Mouse (Mus musculus) gastrocnemius, postnatal 36 days (tissue): ENCODE data around the gene Ppp1r16b. TPM values are rescaled to one million over a fixed set of nuclear protein-coding genes. Genes with fewer than 3 reads are reported as not detected.

Source experiments
- DNase-seq, 2 experiments: peaks; one replicate each; pipeline ENCODE4 v3.0.0; 2022
- intact Hi-C: fragments of 180-260 bp; cut with DNase I; formaldehyde crosslinking; loops from one replicate; pipeline ENCODE4 v1.15.1; 2025
- total RNA-seq, 2 experiments: library from RNA; stranded (reverse); gene quantifications; 2 replicates each; pipeline ENCODE4 v1.2.3; 2021

Ppp1r16b gene
- total RNA-seq, 2 experiments from 2014 or later = 3.5 to 3.6 TPM

GRCm38 (mm10) chr2:158742431-158742830, 77.2 kb downstream of the Ppp1r16b start:
- DNase-seq = no peak
- intact Hi-C loops = loop anchor here (5.0 kb wide), 1 partner anchor 75 kb away; the partner anchor contains the start of gene Ppp1r16b

- intact Hi-C loops = loop anchor here (5.0 kb wide), 1 partner anchor 76 kb away; the partner anchor contains the start of gene Ppp1r16b
- DNase-seq = no peak
Measured at GRCm38 (mm10) chr2:158743518-158744141, 78.4 kb downstream of the Ppp1r16b start.

- intact Hi-C loops = no loop called here
Measured at GRCm38 (mm10) chr2:158745049-158745482, 79.9 kb downstream of the Ppp1r16b start.

GRCm38 (mm10) chr2:158746164-158746563, 81.0 kb downstream of the Ppp1r16b start:
- intact Hi-C loops = no loop called here
- DNase-seq = no peak

More at GRCm38 (mm10) chr2:158745049-158745482, 79.9 kb downstream of the Ppp1r16b start:
- DNase-seq = no peak

GRCm38 (mm10) chr2:158749366-158749765, 84.2 kb downstream of the Ppp1r16b start:
- intact Hi-C loops = no loop called here
- DNase-seq = no peak

GRCm38 (mm10) chr2:158760231-158760630, 95.0 kb downstream of the Ppp1r16b start:
- intact Hi-C loops = no loop called here
- DNase-seq = no peak

- DNase-seq = no peak
- intact Hi-C loops = no loop called here
Measured at GRCm38 (mm10) chr2:158762339-158762738, 97.1 kb downstream of the Ppp1r16b start.

GRCm38 (mm10) chr2:158767742-158768339, 102.6 kb downstream of the Ppp1r16b start, which contains the start of gene Fam83d:
Gene Fam83d, plus strand, starts transcription at chr2:158768093.
- intact Hi-C loops = loop anchor here (2.0 kb wide), 2 partner anchors 85 to 97 kb away; no protein-coding TSS in a partner anchor
- peak; percentile 91 to 95 for DNase-seq

GRCm38 (mm10) chr2:158768350-158768749, 103.2 kb downstream of the Ppp1r16b start:
- intact Hi-C loops = no loop called here
- DNase-seq = no peak

GRCm38 (mm10) chr2:158768771-158769170, 103.6 kb downstream of the Ppp1r16b start:
- intact Hi-C loops = no loop called here
- no peak for DNase-seq

GRCm38 (mm10) chr2:158770126-158770757, 105.0 kb downstream of the Ppp1r16b start:
- no peak for DNase-seq
- intact Hi-C loops = no loop called here

- no peak for DNase-seq
- intact Hi-C loops = no loop called here
Measured at GRCm38 (mm10) chr2:158771066-158771763, 106.0 kb downstream of the Ppp1r16b start.

- no peak for DNase-seq
- intact Hi-C loops = no loop called here
Measured at GRCm38 (mm10) chr2:158772808-158773207, 107.6 kb downstream of the Ppp1r16b start.

GRCm38 (mm10) chr2:158774886-158775285, 109.7 kb downstream of the Ppp1r16b start:
- DNase-seq = no peak
- intact Hi-C loops = no loop called here

GRCm38 (mm10) chr2:158776716-158777115, 111.5 kb downstream of the Ppp1r16b start:
- no peak for DNase-seq
- intact Hi-C loops = no loop called here

GRCm38 (mm10) chr2:158777490-158777889, 112.3 kb downstream of the Ppp1r16b start:
- DNase-seq = no peak

GRCm38 (mm10) chr2:158778349-158778748, 113.2 kb downstream of the Ppp1r16b start:
- DNase-seq = no peak
- intact Hi-C loops = no loop called here

More at GRCm38 (mm10) chr2:158777490-158777889, 112.3 kb downstream of the Ppp1r16b start:
- intact Hi-C loops = no loop called here

- DNase-seq = peak in 1 of 2 experiments; percentile 28
- intact Hi-C loops = no loop called here
Measured at GRCm38 (mm10) chr2:158781126-158781525, 115.9 kb downstream of the Ppp1r16b start.

- no peak for DNase-seq
- intact Hi-C loops = no loop called here
Measured at GRCm38 (mm10) chr2:158786927-158787795, 122.0 kb downstream of the Ppp1r16b start.
